8 mouse cellular contexts compared by ENCODE assay signal in genomic region chr16:31003592-31004320, GRCm38 (mm10).
DNase-seq lines count a peak whose midpoint lies in the region; ATAC-seq and TF ChIP-seq lines count a peak whose summit lies in the region.
"Not testable (repeated sequence)": the region's sequence is repeated elsewhere in the genome, so short reads cannot be mapped to it uniquely, and the experiment has no call there.

No protein-coding gene starts in this region.

- not testable (repeated sequence) for H3K9me3 ChIP-seq in embryonic facial prominence, embryonic 13.5 days; heart, embryonic 10.5 days; hindbrain, postnatal 0 days (ENCODE audit: low read length); lung, embryonic 14.5 days (ENCODE audit: low read depth, low read length); neural tube, embryonic 11.5 days (ENCODE audit: control insufficient read depth, low read length)

- ATAC-seq in embryonic facial prominence, embryonic 13.5 days (ENCODE audit: insufficient number of reproducible peaks, insufficient read depth, low FRiP score, low TSS enrichment, low read depth); hindbrain, postnatal 0 days: not testable (repeated sequence)
- peak; percentile 72 for ATAC-seq in lung, embryonic 14.5 days (ENCODE audit: insufficient read depth)
- peak; percentile 73 for ATAC-seq in neural tube, embryonic 11.5 days (ENCODE audit: insufficient read depth, low FRiP score, low TSS enrichment)

- not testable (repeated sequence) for TF ChIP-seq CTCF in hindbrain, postnatal 0 days (IDR thresholded peaks at IDR 0.05; ENCODE audit: low read depth); lung, embryonic 14.5 days (IDR thresholded peaks at IDR 0.05; ENCODE audit: low read depth)

- H3K27me3 ChIP-seq in embryonic facial prominence, embryonic 13.5 days; heart, embryonic 10.5 days (ENCODE audit: insufficient read depth, poor library complexity, severe bottlenecking); hindbrain, postnatal 0 days (ENCODE audit: insufficient read depth, low read length); lung, embryonic 14.5 days (ENCODE audit: insufficient read depth, low read length); neural tube, embryonic 11.5 days (ENCODE audit: control insufficient read depth, insufficient read depth, low read length): not testable (repeated sequence)

- DNase-seq in R1 (ENCODE audit: low read depth, low spot score) = peak; percentile 59
- DNase-seq in heart, embryonic 10.5 days (ENCODE audit: low spot score) = not testable (repeated sequence)
- peak; percentile 32 for DNase-seq in hindbrain, postnatal 0 days (ENCODE audit: low spot score)
- peak; percentile 69 to 79 for DNase-seq in kidney, postnatal 4 days
- DNase-seq in lung, embryonic 14.5 days = peak; percentile 74
- DNase-seq in neural tube, embryonic 11.5 days (ENCODE audit: low spot score) = peak; percentile 42
- DNase-seq in thymus, postnatal 36 days = peak; percentile 25 to 49

- H3K4me1 ChIP-seq in embryonic facial prominence, embryonic 13.5 days = peaks cover 30% of the 10 kb centered on the region
- peaks cover 48% of the 10 kb centered on the region for H3K4me1 ChIP-seq in heart, embryonic 10.5 days
- H3K4me1 ChIP-seq in hindbrain, postnatal 0 days (ENCODE audit: insufficient read depth, low read length) = peaks cover 20% of the 10 kb centered on the region
- H3K4me1 ChIP-seq in lung, embryonic 14.5 days (ENCODE audit: insufficient read depth) = not testable (repeated sequence)
- H3K4me1 ChIP-seq in neural tube, embryonic 11.5 days (ENCODE audit: control insufficient read depth, insufficient read depth, low read length) = peaks cover 22% of the 10 kb centered on the region

- H3K9ac ChIP-seq in embryonic facial prominence, embryonic 13.5 days; hindbrain, postnatal 0 days (replicated peaks; ENCODE audit: low read length); lung, embryonic 14.5 days; neural tube, embryonic 11.5 days (ENCODE audit: low read length): not testable (repeated sequence)

- H3K27ac ChIP-seq in embryonic facial prominence, embryonic 13.5 days = peak overlapping the region; percentile 28; the same call in 1 of the 2 replicates
- peak overlapping the region; percentile 74 for H3K27ac ChIP-seq in heart, embryonic 10.5 days
- H3K27ac ChIP-seq in hindbrain, postnatal 0 days = peak overlapping the region; percentile 68
- H3K27ac ChIP-seq in lung, embryonic 14.5 days (ENCODE audit: low read depth) = peak overlapping the region; percentile 52
- peak overlapping the region; percentile 62; the same call in 1 of the 2 replicates for H3K27ac ChIP-seq in neural tube, embryonic 11.5 days (ENCODE audit: low read depth, low read length)

- not testable (repeated sequence) for H3K36me3 ChIP-seq in embryonic facial prominence, embryonic 13.5 days; heart, embryonic 10.5 days; hindbrain, postnatal 0 days (ENCODE audit: insufficient read depth, low read length); lung, embryonic 14.5 days (ENCODE audit: insufficient read depth); neural tube, embryonic 11.5 days (ENCODE audit: control insufficient read depth, insufficient read depth, low read length)

- WGBS in embryonic facial prominence, embryonic 13.5 days = 10% methylated on average over 10 of the region's 10 CpGs
- 14% methylated on average over 10 of the region's 10 CpGs for WGBS in heart, embryonic 10.5 days
- 15% methylated on average over 10 of the region's 10 CpGs for WGBS in hindbrain, postnatal 0 days
- 6% methylated on average over 10 of the region's 10 CpGs for WGBS in lung, embryonic 14.5 days
- 10% methylated on average over 10 of the region's 10 CpGs for WGBS in neural tube, embryonic 11.5 days

- peak overlapping the region; percentile 44 for H3K4me2 ChIP-seq in embryonic facial prominence, embryonic 13.5 days
- H3K4me2 ChIP-seq in hindbrain, postnatal 0 days (ENCODE audit: low read depth, low read length) = peak overlapping the region; percentile 5; the same call in 1 of the 2 replicates
- H3K4me2 ChIP-seq in lung, embryonic 14.5 days = peak overlapping the region; percentile 43; the same call in 1 of the 2 replicates
- H3K4me2 ChIP-seq in neural tube, embryonic 11.5 days (ENCODE audit: low read depth) = not testable (repeated sequence)

- peak overlapping the region; percentile 5; the same call in 1 of the 2 replicates for H3K4me3 ChIP-seq in embryonic facial prominence, embryonic 13.5 days
- H3K4me3 ChIP-seq in heart, embryonic 10.5 days = peak overlapping the region; percentile 10; the same call in 1 of the 2 replicates
- not testable (repeated sequence) for H3K4me3 ChIP-seq in hindbrain, postnatal 0 days (ENCODE audit: low read length); lung, embryonic 14.5 days (ENCODE audit: low read depth, low read length); neural tube, embryonic 11.5 days (ENCODE audit: low read depth, low read length)
